Mouse (Mus musculus) CH12.LX (cell line): ENCODE results near the gene Ttll5. TPM values are rescaled to one million over a fixed set of nuclear protein-coding genes. Genes with fewer than 3 reads are reported as not detected.

ENCODE experiments used
- DNase-seq: peaks from one replicate; pipeline ENCODE4 v3.0.0-alpha.2; 2013; ENCODE audit errors: extremely low read depth
- H3K27ac ChIP-seq: 2 replicates; pipeline ENCODE4 v1.5.1; 2012; ENCODE audit warnings: low read depth, mild to moderate bottlenecking, control low read depth, moderate library complexity; ENCODE audit not compliant: insufficient read depth
- H3K27me3 ChIP-seq: replicated peaks from 2 replicates; pipeline ENCODE3; 2012; ENCODE audit warnings: inconsistent platforms
- H3K36me3 ChIP-seq, 2 experiments: replicated peaks in 1 of 2; 2 replicates each; pipeline versions ENCODE3 to v1.6.1; 2012; ENCODE audit warnings: inconsistent platforms in 1 of 2, low read length in 1 of 2, mild to moderate bottlenecking in 1 of 2, mixed read lengths in 1 of 2, moderate library complexity in 1 of 2; ENCODE audit not compliant: control insufficient read depth in 1 of 2, insufficient read depth in 1 of 2
- H3K4me1 ChIP-seq, 2 experiments: 2 replicates each; pipeline ENCODE4 v1.6.1; 2012; ENCODE audit warnings: inconsistent platforms in 1 of 2, moderate library complexity in 1 of 2; ENCODE audit not compliant: insufficient read depth in 2 of 2, control insufficient read depth in 1 of 2
- H3K4me2 ChIP-seq: 2 replicates; pipeline ENCODE4 v1.6.1; 2012; ENCODE audit warnings: low read depth, mild to moderate bottlenecking, control low read depth; ENCODE audit not compliant: poor library complexity, insufficient read depth, severe bottlenecking
- H3K4me3 ChIP-seq, 3 experiments: fragments of 150-350 bp in 1 of 3; sonication (generic) in 1 of 3; replicated peaks in 1 of 3; 2 replicates each; pipeline versions ENCODE3 to v1.5.1; 2011 to 2012; ENCODE audit warnings: low read depth in 2 of 3, low read length in 2 of 3, mild to moderate bottlenecking in 2 of 3, moderate library complexity in 2 of 3, control low read depth in 1 of 3, improper control_type of control experiment in 1 of 3, inconsistent platforms in 1 of 3, mixed read lengths in 1 of 3; ENCODE audit not compliant: poor library complexity in 1 of 3
- H3K79me2 ChIP-seq: replicated peaks from 2 replicates; pipeline ENCODE4 v1.6.1; 2012; ENCODE audit warnings: mild to moderate bottlenecking, moderate library complexity; ENCODE audit not compliant: control insufficient read depth, poor library complexity, insufficient read depth, severe bottlenecking; ENCODE audit errors: extremely low read depth
- H3K9ac ChIP-seq: 2 replicates; pipeline ENCODE4 v1.6.1; 2012; ENCODE audit warnings: low read depth, mild to moderate bottlenecking, control low read depth, moderate library complexity; ENCODE audit not compliant: insufficient read depth
- H3K9me3 ChIP-seq: replicated peaks from 2 replicates; pipeline ENCODE3; 2012; ENCODE audit warnings: low read length, inconsistent platforms, mixed read lengths
- BHLHE40 ChIP-seq: IDR thresholded peaks from 2 replicates; pipeline ENCODE4 v1.6.1; 2011; ENCODE audit warnings: mild to moderate bottlenecking, low read depth, low read length, improper control_type of control experiment
- CHD1 ChIP-seq: IDR thresholded peaks from 2 replicates; pipeline ENCODE4 v1.6.1; 2012; ENCODE audit warnings: low read depth, low read length, improper control_type of control experiment, inconsistent platforms
- CHD2 ChIP-seq: IDR thresholded peaks from 2 replicates; pipeline ENCODE4 v1.6.1; 2011; ENCODE audit warnings: low read length, improper control_type of control experiment
- CTCF ChIP-seq, 2 experiments: IDR thresholded peaks in 1 of 2; conservative IDR thresholded peaks in 1 of 2; 2 replicates each; pipeline ENCODE4 v1.5.1; 2011 to 2012; ENCODE audit warnings: low read depth in 2 of 2, low read length in 2 of 2, improper control_type of control experiment in 1 of 2, inconsistent platforms in 1 of 2, mild to moderate bottlenecking in 1 of 2, moderate library complexity in 1 of 2
- E2F4 ChIP-seq: IDR thresholded peaks from 2 replicates; pipeline ENCODE4 v1.6.1; 2011; ENCODE audit warnings: low read depth, low read length, improper control_type of control experiment; ENCODE audit not compliant: insufficient replicate concordance
- ETS1 ChIP-seq: conservative IDR thresholded peaks from 2 replicates; pipeline ENCODE4 v1.6.1; 2012; ENCODE audit warnings: low read depth, mild to moderate bottlenecking, inconsistent platforms, low read length, improper control_type of control experiment, moderate library complexity
- IRF4 ChIP-seq: IDR thresholded peaks from 2 replicates; pipeline ENCODE4 v1.6.1; 2014; ENCODE audit warnings: low read depth, mild to moderate bottlenecking, inconsistent platforms, low read length, improper control_type of control experiment
- JUN ChIP-seq: IDR thresholded peaks from 2 replicates; pipeline ENCODE4 v1.6.1; 2011; ENCODE audit warnings: low read depth, mild to moderate bottlenecking, low read length, improper control_type of control experiment, moderate library complexity; ENCODE audit not compliant: insufficient read depth
- JUND ChIP-seq: conservative IDR thresholded peaks from 2 replicates; pipeline ENCODE4 v1.6.1; 2011; ENCODE audit warnings: low read depth, low read length, improper control_type of control experiment
- KAT2A ChIP-seq: IDR thresholded peaks from 2 replicates; pipeline ENCODE4 v1.6.1; 2012; ENCODE audit warnings: low read length, improper control_type of control experiment, inconsistent platforms; ENCODE audit not compliant: insufficient replicate concordance
- MAFK ChIP-seq: IDR thresholded peaks from 2 replicates; pipeline ENCODE4 v1.6.1; 2011; ENCODE audit warnings: low read length, improper control_type of control experiment; ENCODE audit not compliant: insufficient replicate concordance
- MAX ChIP-seq: IDR thresholded peaks from 2 replicates; pipeline ENCODE4 v1.6.1; 2011; ENCODE audit warnings: low read length, improper control_type of control experiment
- MEF2A ChIP-seq: IDR thresholded peaks from 2 replicates; pipeline ENCODE4 v1.6.1; 2014; ENCODE audit warnings: low read depth, mild to moderate bottlenecking, inconsistent platforms, low read length, improper control_type of control experiment, borderline replicate concordance
- MXI1 ChIP-seq: IDR thresholded peaks from 2 replicates; pipeline ENCODE4 v1.6.1; 2011; ENCODE audit warnings: mild to moderate bottlenecking, low read depth, low read length, improper control_type of control experiment
- NELFE ChIP-seq: IDR thresholded peaks from 2 replicates; pipeline ENCODE4 v1.6.1; 2011; ENCODE audit warnings: low read depth, low read length, improper control_type of control experiment
- NRF1 ChIP-seq: IDR thresholded peaks from 2 replicates; pipeline ENCODE4 v1.6.1; 2014; ENCODE audit warnings: low read depth, mild to moderate bottlenecking, inconsistent platforms, low read length, improper control_type of control experiment, moderate library complexity
- POLR2A ChIP-seq: IDR thresholded peaks from 2 replicates; pipeline ENCODE4 v1.6.1; 2011; ENCODE audit warnings: low read depth, mild to moderate bottlenecking, improper control_type of control experiment, low read length
- POLR2AphosphoS2 ChIP-seq: IDR thresholded peaks from 2 replicates; pipeline ENCODE4 v1.6.1; 2011; ENCODE audit warnings: low read depth, low read length, improper control_type of control experiment
- SIN3A ChIP-seq: IDR thresholded peaks from 2 replicates; pipeline ENCODE4 v1.6.1; 2012; ENCODE audit warnings: low read length, improper control_type of control experiment, inconsistent platforms
- SMC3 ChIP-seq: IDR thresholded peaks from 2 replicates; pipeline ENCODE4 v1.6.1; 2011; ENCODE audit warnings: low read depth, low read length, improper control_type of control experiment
- TBP ChIP-seq: conservative IDR thresholded peaks from 2 replicates; pipeline ENCODE4 v1.6.1; 2011; ENCODE audit warnings: low read depth, low read length, improper control_type of control experiment
- UBTF ChIP-seq: IDR thresholded peaks from 2 replicates; pipeline ENCODE4 v1.6.1; 2012; ENCODE audit warnings: low read depth, mild to moderate bottlenecking, inconsistent platforms, low read length, improper control_type of control experiment, moderate library complexity
- ZC3H11A ChIP-seq: IDR thresholded peaks from 2 replicates; pipeline ENCODE4 v1.6.1; 2012; ENCODE audit warnings: low read depth, mild to moderate bottlenecking, inconsistent platforms, low read length, improper control_type of control experiment
- ZKSCAN1 ChIP-seq: IDR thresholded peaks from 2 replicates; pipeline ENCODE4 v1.6.1; 2012; ENCODE audit warnings: low read depth, inconsistent platforms, low read length, improper control_type of control experiment, borderline replicate concordance
- dilution Hi-C: fragments of 300-500 bp; cut with MboI; formaldehyde crosslinking; loops from 2 replicates; pipeline ENCODE4 v1.14.3; 2020; ENCODE audit warnings: low sequenced_read_pairs; ENCODE audit not compliant: extremely low pct_unique_long_range_greater_than_20kb, extremely low pct_ligation_motif_present
- in situ Hi-C: fragments of 300-500 bp; cut with MboI; formaldehyde crosslinking; loops from 3 replicates; pipeline ENCODE4 v1.14.3; 2019; ENCODE audit warnings: low sequenced_read_pairs, low pct_ligation_motif_present, low pct_unique_long_range_greater_than_20kb, mixed read lengths
- polyA plus RNA-seq: library from polyadenylated mRNA; unstranded; fragments of >175 nt; gene quantifications from 2 replicates; pipeline ENCODE4 v1.2.1, GENCODE M21; 2012; ENCODE audit warnings: low read depth; ENCODE audit not compliant: insufficient read length
- total RNA-seq, 2 experiments: library from RNA; depleted of rRNA; stranded (reverse); fragments of 300-350 nt in 1 of 2; fragments of >200 nt in 1 of 2; gene quantifications; 2 replicates each; pipeline ENCODE4 v1.2.3; 2012 to 2014

Gene Ttll5
- total and polyA plus RNA-seq, 3 experiments = 5.7 to 14.0 (median 8.7) TPM

GRCm38 (mm10) chr12:85986540-85987443 lies 162.3 kb downstream of the Ttll5 start:
- no peak overlapping the region for H3K27ac ChIP-seq
- H3K36me3 ChIP-seq = peaks cover 2 to 5% of the 10 kb centered on the region in 2 experiments
- TF ChIP-seq POLR2A (no peak), TBP (no peak), ZKSCAN1 (no peak), NELFE (no peak), IRF4 (no peak), E2F4 (no peak), JUND (no peak), ZC3H11A (no peak), CTCF (conservative IDR thresholded peaks at IDR 0.05 in 1 of 2, IDR thresholded peaks at IDR 0.05 in 1 of 2; ENCODE audit: low read depth in 2 of 2, low read length in 2 of 2) (no peak)
- dilution Hi-C loops (no loop called here), in situ Hi-C loops (no loop called here)
- no peak for DNase-seq
- H3K27me3 ChIP-seq = no peaks in the 10 kb centered on the region
- no peaks in the 10 kb centered on the region for H3K9me3 ChIP-seq
- H3K79me2 ChIP-seq = no peaks in the 10 kb centered on the region
- H3K4me2 ChIP-seq = no peak overlapping the region
- H3K4me1 ChIP-seq = peaks cover 0 to 13% of the 10 kb centered on the region in 2 experiments; a peak in 1 of 4 replicates
- H3K4me3 ChIP-seq = no peak overlapping the region
- H3K9ac ChIP-seq = no peak overlapping the region

- Histone ChIP-seq H3K9ac (no peak overlapping the region), H3K9me3 (no peaks in the 10 kb centered on the region), H3K27me3 (no peaks in the 10 kb centered on the region), H3K4me1 (peaks cover 2 to 20% of the 10 kb centered on the region in 2 experiments; a peak in 3 of 4 replicates), H3K4me3 (no peak overlapping the region), H3K79me2 (no peaks in the 10 kb centered on the region), H3K36me3 (peaks cover 2 to 5% of the 10 kb centered on the region in 2 experiments), H3K4me2 (no peak overlapping the region), H3K27ac (no peak overlapping the region)
- no peak for TF ChIP-seq JUND
- TF ChIP-seq BHLHE40 = no peak
- no peak for TF ChIP-seq CHD2
- no peak for TF ChIP-seq CHD1
- no peak for TF ChIP-seq UBTF
- TF ChIP-seq POLR2A = no peak
- no peak for TF ChIP-seq POLR2AphosphoS2
- TF ChIP-seq ETS1 = no peak
- no peak for TF ChIP-seq NRF1
- no peak for TF ChIP-seq MXI1
- TF ChIP-seq MEF2A = no peak
- no peak for TF ChIP-seq SMC3
- TF ChIP-seq MAX = no peak
- TF ChIP-seq JUN = no peak
- no peak for TF ChIP-seq E2F4
- TF ChIP-seq MAFK = no peak
- TF ChIP-seq SIN3A = no peak
- no peak for TF ChIP-seq KAT2A
- dilution Hi-C loops = no loop called here
- DNase-seq = no peak
- in situ Hi-C loops = no loop called here
Observed at GRCm38 (mm10) chr12:85987444-85987889, 163.0 kb downstream of the Ttll5 start.
